Mouse (Mus musculus): Measurements from ENCODE around the gene Setd3.

The Setd3 gene

DNA sequence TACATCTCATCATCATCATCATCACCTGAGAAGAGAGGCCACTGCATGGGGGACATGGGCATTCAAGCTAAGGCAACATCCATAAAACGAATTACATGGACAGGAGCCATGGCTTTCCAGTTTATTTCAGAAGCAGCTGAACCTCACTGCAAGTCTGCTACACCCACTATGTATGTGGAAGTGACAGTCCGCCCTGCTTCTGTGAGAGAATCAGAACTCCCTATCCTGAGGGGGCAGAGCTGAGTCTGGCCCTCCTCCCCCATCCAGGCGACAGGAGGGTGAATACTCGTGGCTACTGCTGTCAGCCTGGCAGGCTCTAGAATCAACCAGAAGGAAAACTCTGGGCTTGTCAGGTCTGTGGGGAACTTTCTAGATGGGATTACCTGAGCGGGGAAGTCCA lies 106.2 kb downstream of the Setd3 start:
- no peak for DNase-seq (ENCODE audit: low spot score in 2 of 2)

DNA sequence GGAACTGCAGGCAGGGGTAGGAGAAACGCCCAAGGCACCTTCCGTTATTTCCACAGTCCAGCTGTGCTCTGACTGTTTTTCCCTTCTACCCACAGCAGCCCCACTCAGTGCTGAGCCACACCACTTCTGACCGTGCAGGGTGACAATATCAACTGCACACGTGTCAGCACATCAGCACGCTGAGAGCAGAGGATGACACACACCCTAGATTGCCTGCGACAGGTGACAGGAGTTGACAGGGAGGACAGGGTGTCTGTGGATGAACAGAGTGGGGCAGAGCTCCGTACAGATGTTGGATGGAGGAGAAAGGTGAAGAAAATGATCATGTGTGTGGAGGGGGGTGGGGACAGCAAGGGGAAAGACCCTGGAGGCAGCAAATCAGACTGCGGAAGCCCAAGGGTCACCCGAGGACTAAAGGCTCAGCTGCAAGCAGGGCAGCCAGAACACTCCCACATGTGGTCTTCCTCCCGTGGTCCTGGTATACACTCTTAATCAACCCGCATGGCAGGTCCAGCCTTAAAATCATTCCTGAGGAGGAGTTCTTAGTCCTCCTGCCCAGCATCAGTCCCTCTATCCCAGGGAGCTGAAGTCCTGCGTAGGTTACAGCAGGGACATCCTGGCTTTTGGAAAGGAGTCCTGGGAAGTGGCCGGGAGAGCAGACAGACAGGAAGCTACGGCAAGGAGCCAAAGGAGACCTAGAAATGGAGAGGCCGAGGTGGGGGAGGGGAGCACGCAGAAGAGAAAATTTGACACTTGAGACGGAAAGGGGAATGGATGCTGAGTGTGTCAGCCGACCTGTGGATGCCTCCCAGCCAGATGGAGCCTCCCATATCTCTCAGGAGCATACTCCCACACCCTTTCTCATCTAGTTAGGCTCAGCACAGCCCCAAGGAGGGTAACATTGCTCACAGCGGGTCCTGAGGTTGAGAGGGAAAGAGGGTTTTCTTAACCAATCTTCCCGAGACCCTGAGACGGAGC lies 108.1 kb downstream of the Setd3 start:
- no peak for DNase-seq (ENCODE audit: low spot score in 2 of 2)

DNA sequence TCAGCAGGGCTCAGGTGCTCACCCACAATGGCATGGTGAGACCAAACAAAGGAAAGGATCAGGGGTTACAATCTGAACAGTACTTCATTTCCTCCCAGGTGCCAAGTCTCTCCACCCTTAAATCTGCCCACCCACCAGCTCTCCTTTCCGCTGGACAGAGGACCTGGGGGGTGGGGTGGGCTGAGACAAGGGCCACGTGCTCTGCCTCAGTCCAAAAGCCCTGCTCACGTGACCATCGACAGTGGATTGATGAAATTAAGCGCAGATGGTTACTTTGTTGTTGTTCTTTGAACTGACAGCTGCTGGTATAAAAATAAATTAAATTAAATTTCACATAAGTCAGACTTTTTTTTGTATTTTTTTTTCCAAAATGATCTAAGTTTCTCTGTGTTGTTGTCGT lies 109.6 kb downstream of the Setd3 start:
- no peak for DNase-seq (ENCODE audit: low spot score in 2 of 2)

DNA sequence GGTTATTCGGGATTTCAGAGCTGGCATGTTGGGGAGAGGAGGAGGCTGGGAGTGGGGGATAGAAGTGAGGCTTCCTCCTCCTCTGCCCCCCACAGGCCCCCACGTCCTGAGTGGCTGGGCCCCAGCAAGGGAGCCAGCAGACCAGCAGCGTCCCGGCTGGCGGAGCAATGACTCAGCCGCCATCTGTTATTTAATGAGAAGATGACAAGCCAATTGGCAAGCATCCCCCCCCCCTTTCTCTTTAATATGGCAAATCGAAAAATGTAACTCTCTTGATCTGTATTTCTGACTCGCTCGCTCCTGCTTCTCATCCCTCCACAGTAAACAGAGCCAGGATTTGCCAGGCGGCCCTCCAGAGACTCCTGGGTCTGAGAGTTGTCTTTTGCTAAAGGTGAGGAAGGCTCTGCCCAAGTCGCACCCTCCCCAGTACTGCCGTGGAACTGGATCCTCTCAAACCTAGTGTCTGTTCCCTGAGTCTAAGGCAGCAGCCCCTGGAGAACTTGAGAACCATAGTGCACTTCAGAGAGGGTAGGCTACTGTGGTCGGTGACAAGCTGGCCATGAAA lies 111.2 kb downstream of the Setd3 start:
- DNase-seq (ENCODE audit: low spot score in 2 of 2): no peak

DNA sequence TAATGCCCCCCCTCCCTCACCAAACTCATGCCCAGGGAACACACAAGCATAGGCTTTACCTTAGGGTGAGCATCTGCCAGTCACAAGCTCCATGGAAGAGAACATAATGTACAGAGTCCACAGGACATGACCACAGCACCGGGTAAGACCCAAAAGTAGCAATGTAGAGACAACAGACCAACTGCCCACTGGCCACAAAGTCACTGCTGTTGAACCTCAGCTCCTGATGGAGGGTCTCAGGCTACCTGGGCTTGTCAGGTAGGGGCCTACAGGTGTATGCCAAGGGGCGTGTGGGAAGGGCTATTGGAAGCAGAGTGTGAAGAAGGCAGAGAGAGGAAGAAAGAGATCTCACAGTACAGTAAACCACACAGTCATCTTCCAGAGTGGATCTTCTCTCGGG lies 111.9 kb downstream of the Setd3 start:
- no peak for DNase-seq (ENCODE audit: low spot score in 2 of 2)

DNA sequence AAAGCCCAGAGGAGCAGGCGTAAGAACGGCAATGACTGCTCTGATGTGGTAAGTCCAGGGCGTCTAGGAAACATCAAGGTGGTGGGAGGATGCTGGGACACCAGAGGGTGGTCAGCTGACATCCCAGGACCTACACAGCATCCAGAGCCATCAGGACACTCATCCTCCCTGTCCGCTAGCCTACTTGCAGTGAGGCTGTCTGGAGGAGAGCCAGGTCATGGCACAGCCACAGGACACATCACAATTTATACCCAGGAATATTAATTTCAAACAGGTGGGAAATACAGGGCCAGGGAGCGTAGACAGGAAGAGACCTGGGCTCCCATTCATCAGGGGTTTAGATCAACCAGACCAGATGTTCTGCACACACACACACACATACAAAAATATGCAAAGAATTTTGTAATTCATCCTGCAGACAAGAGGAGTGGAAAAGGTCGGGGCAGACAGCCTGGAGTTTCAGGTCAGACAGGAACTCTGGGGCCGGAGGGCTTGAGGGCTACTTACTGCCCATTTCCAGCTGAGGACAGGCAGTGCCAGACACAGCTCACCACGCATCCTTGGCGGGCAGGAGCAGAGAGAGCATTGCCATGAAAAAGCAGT lies 114.6 kb downstream of the Setd3 start:
- no peak for DNase-seq (ENCODE audit: low spot score in 2 of 2)

DNA sequence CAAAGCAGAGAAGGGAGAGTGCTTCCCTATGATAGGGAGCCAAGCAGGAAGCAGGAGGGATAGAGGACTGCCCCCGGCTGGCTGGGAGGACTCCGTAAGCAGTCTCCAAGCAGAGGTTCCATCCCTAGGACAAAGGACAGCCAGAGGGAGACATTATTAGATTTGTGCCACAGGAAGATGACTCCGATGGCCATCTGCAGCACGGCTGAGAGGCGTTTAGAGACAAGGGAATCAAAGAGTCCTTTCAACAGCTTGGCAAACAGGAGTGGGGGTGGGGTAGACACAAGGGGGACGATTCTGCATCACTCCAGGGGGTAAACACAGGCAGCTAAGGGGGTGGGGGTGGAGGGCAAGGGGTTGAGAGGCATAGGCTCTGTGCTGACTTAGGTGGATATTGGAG lies 115.1 kb downstream of the Setd3 start:
- DNase-seq (ENCODE audit: low spot score in 2 of 2): no peak

DNA sequence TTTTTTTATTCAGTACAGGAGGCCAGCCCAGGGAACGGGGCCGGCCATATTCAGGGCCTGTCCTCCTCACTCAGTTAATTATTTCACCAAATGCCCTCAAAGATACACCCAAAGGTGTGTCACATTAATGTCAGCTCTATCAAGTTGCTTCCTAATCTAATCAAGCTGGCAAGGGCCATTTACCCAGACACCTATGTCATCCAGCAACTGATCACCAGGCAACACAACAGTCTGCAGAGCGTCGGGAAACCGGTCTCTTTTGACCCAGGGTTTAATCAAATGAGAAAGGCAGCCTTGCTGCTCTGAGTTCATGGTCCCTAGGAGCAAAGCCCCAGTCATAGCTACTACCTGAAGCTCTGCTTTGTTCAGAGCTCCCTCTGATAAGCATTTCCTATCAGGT lies 117.0 kb downstream of the Setd3 start:
- DNase-seq (ENCODE audit: low spot score in 2 of 2): no peak

DNA sequence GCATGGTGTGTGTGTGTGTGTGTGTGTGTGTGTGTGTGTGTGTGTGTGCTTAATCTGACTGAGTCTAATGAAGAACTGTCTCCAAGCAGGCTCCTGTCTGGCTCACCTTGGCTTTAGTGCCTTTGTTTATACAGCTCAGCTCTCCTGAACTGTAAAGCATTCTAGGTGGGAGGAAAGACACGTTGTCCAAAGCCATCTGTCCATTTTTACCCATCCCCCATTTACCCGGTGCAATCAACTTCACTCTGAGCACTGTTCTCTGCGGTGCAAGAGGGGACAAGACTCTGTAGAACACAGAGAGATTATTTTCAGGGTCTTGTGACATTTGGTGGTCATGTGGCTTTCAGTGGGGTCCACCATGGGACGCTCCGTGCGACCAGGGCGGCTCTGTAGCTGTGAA lies 117.5 kb downstream of the Setd3 start:
- no peak for DNase-seq (ENCODE audit: low spot score in 2 of 2)
